Mouse (Mus musculus): ENCODE measurements around the gene Prickle1. TPM values are rescaled to one million over a fixed set of nuclear protein-coding genes. Genes with fewer than 3 reads are reported as not detected.

The Prickle1 gene
- polyA plus RNA-seq (2016; fragmentation: Nextera tagmentation; extraction: Ambion mirVana): 56.5 and 61.5 TPM in 2 replicates

DNA sequence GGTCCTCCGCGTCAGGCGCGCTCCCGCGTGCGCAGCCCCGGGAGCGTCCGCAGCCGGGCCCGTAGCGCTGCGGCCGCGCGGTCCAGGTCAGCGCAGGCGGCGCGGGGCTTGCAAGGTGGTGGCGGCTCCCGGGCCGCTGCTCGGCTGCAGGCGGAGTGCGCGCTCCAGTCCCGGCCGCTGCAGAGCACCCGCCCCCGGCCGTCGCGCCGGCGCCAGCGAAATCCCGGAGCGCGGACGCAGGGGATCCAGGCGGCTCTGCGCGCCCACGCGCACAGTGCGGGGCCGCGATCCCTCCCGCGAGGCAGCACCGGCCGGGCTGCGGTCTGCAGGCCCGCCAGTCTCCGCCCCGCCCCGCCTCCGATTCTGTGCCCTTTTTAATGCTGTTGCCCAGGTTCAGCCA, at the start of gene Prickle1:
Gene Prickle1 (minus strand): TSS at position 146 of the 400 bp plus-strand sequence.
- ATAC-seq (ENCODE audit: insufficient number of reproducible peaks, insufficient read depth, low FRiP score, low TSS enrichment, low read depth): peak; percentile 94
- Histone ChIP-seq H3K4me2 (peak within 1 kb of the TSS; percentile 73), H3K36me3 (no peaks in the 10 kb centered on the region), H3K4me1 (replicated peaks) (peaks cover 46% of the 10 kb centered on the region), H3K9ac (replicated peaks) (peak within 1 kb of the TSS; percentile 98), H3K27ac (peak within 1 kb of the TSS; percentile 98), H3K27me3 (no peaks in the 10 kb centered on the region), H3K4me3 (replicated peaks) (peak within 1 kb of the TSS; percentile 95), H3K9me3 (no peaks in the 10 kb centered on the region)
- 0% methylated on average over 60 of the region's 60 CpGs for WGBS

DNA sequence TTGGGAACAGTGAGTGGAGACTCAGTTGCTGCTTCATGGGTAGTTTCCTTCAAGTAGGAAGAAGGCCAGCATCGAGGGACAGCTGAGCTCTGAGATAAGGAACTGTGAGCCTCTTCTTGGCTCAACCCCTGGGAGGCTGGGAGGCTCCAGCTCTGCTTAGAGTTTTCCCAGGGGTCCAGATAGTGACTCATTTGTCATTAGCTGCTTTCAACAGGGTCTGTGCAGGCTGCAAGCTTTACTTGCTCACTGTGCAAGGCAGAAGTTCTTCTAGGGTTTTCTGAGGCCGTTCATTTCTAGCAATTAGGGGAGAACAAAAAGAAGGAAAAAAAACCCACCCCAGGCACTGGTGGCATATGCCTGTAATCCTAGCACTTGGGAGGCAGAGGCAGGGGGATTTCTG, 44.5 kb upstream of the Prickle1 start:
- Histone ChIP-seq H3K4me2 (no peak overlapping the region), H3K9ac (replicated peaks) (no peak overlapping the region), H3K4me3 (replicated peaks) (no peak overlapping the region), H3K27ac (no peak overlapping the region), H3K36me3 (no peaks in the 10 kb centered on the region), H3K27me3 (peaks cover 2% of the 10 kb centered on the region; the same call in 1 of the 2 replicates), H3K4me1 (replicated peaks) (peaks cover 8% of the 10 kb centered on the region; the same call in 1 of the 2 replicates), H3K9me3 (peaks cover 8% of the 10 kb centered on the region; the same call in 1 of the 2 replicates)
- WGBS: 84% methylated on average over 2 of the region's 2 CpGs
- ATAC-seq (ENCODE audit: insufficient number of reproducible peaks, insufficient read depth, low FRiP score, low TSS enrichment, low read depth): no peak

DNA sequence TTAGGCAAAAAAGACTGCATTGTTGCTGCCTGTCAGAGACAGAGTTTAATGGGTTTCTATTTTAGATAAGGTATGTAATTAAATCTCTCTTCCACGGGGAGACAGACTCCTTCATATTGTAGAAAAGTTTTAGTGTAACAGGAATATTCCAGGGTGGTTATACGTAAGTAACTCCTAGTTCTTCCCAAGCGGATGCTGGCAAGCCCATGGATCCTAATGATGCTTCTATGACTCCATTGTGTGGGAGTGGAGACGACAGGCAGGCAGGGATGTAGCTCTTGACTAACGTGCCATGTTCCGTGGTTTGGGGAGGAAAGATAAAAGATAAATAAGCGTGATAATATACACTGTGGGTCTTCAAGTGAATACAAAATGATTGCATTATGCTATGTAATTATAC, 41.3 kb upstream of the Prickle1 start:
- Histone ChIP-seq H3K9ac (replicated peaks) (no peak overlapping the region), H3K27me3 (peaks cover 2% of the 10 kb centered on the region; the same call in 1 of the 2 replicates), H3K4me3 (replicated peaks) (no peak overlapping the region), H3K27ac (no peak overlapping the region), H3K9me3 (peaks cover 8% of the 10 kb centered on the region; the same call in 1 of the 2 replicates), H3K4me1 (replicated peaks) (peaks cover 4% of the 10 kb centered on the region), H3K4me2 (no peak overlapping the region), H3K36me3 (no peaks in the 10 kb centered on the region)
- WGBS: 82% methylated on average over 7 of the region's 7 CpGs
- ATAC-seq (ENCODE audit: insufficient number of reproducible peaks, insufficient read depth, low FRiP score, low TSS enrichment, low read depth): no peak

DNA sequence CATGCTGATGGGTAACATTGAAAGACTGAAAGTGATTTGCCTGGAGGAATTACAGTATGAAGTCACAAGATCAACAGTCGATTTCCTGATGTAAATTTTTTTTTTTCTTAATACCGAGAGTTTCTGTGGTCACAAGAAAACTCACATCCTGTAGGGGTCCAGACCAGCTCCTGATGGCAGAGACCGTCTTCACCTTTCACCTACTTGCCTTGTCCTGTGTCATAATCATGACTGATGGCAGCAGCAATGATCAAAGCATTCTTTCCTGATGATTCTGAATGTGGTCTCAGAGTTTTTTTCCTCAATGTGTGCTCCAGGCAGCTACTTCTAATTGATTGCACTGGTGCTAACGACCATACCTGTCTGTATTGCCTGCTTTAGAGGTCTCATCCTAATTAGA, 39.9 kb upstream of the Prickle1 start:
- ATAC-seq (ENCODE audit: insufficient number of reproducible peaks, insufficient read depth, low FRiP score, low TSS enrichment, low read depth): no peak
- H3K4me3 ChIP-seq (replicated peaks): no peak overlapping the region
- 20% methylated on average over 4 of the region's 4 CpGs for WGBS
- no peaks in the 10 kb centered on the region for H3K36me3 ChIP-seq
- no peak overlapping the region for H3K27ac ChIP-seq
- H3K9ac ChIP-seq (replicated peaks): no peak overlapping the region
- peaks cover 2% of the 10 kb centered on the region; the same call in 1 of the 2 replicates for H3K27me3 ChIP-seq
- no peak overlapping the region for H3K4me2 ChIP-seq
- H3K9me3 ChIP-seq: peaks cover 8% of the 10 kb centered on the region; the same call in 1 of the 2 replicates
- peaks cover 13% of the 10 kb centered on the region for H3K4me1 ChIP-seq (replicated peaks)

DNA sequence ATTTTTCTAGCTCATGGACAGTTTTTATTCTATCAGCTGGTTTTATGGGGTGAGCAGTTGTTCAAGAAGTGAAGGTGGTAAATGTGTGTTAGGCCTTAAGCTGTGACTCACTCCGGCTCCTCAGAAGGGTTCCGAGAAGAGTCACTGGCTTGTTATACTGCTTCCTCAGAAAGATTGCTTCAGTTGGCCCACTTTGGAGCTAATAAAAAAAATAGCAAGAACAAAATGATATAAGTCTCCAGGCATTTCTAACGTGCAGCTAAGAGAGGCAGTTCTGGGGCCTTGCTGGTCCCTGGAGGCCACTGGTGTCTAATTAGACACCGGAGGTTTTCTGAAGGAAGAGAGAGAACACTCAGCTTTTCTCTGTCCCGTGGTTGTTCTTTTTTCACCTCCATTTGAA, 38.8 kb upstream of the Prickle1 start:
- Histone ChIP-seq H3K27ac (no peak overlapping the region), H3K9me3 (peaks cover 8% of the 10 kb centered on the region; the same call in 1 of the 2 replicates), H3K4me3 (replicated peaks) (no peak overlapping the region), H3K36me3 (no peaks in the 10 kb centered on the region), H3K9ac (replicated peaks) (no peak overlapping the region), H3K4me2 (no peak overlapping the region), H3K4me1 (replicated peaks) (peaks cover 24% of the 10 kb centered on the region), H3K27me3 (peaks cover 2% of the 10 kb centered on the region; the same call in 1 of the 2 replicates)
- 59% methylated on average over 5 of the region's 5 CpGs for WGBS
- ATAC-seq (ENCODE audit: insufficient number of reproducible peaks, insufficient read depth, low FRiP score, low TSS enrichment, low read depth): no peak

DNA sequence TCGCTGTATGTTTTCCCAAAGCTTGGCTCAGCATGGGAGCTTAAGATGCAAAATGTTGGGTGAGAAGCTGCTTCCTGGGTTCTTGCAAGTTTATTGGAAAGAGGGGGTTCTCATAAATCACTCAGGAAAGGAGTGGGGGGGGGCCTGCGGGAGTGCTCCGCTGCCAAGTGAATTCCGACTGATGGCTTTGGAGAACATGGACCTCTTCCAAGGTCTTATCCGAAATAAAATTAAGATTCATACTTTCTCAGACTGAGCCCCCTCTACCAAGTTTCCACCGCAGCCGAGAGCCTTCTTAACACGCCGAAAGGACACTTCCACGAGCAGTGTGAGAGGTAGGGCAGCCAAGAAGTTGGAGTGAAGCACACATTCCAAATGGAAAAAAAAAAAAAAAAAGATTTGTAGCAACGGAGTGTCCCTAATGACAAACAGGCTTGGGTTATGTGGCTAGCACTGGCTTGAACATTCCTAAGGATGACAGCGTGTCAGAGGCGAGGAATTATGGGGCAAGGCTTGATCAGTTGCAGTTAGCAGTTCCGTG, 34.4 kb upstream of the Prickle1 start:
- no peak overlapping the region for H3K27ac ChIP-seq
- H3K9me3 ChIP-seq: no peaks in the 10 kb centered on the region
- peaks cover 29% of the 10 kb centered on the region for H3K4me1 ChIP-seq (replicated peaks)
- no peak overlapping the region for H3K4me3 ChIP-seq (replicated peaks)
- no peak overlapping the region for H3K9ac ChIP-seq (replicated peaks)
- H3K4me2 ChIP-seq: no peak overlapping the region
- H3K36me3 ChIP-seq: no peaks in the 10 kb centered on the region
- no peaks in the 10 kb centered on the region for H3K27me3 ChIP-seq
- WGBS: 47% methylated on average over 14 of the region's 14 CpGs
- no peak for ATAC-seq (ENCODE audit: insufficient number of reproducible peaks, insufficient read depth, low FRiP score, low TSS enrichment, low read depth)

DNA sequence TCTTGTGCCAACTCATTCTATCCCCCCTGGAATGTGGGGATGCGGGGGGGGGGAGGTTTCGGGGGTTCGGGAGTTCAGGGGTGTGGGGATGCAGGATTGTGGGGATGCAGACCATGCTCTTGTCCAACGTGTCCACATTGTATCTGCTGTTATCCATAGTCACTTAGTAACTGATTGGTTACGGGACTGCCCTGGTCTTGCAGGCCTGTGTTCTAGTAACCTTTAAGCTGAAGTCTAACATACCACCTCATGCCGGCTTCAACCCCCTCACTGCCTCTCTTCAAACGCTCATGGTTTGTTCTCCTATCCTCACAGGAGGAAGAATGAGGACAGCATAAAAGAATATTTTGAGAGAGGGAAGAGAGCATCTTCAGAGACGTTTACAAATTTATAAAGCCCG, 33.5 kb upstream of the Prickle1 start:
- H3K27me3 ChIP-seq: no peaks in the 10 kb centered on the region
- H3K4me3 ChIP-seq (replicated peaks): no peak overlapping the region
- no peak overlapping the region for H3K27ac ChIP-seq
- H3K4me2 ChIP-seq: no peak overlapping the region
- H3K36me3 ChIP-seq: no peaks in the 10 kb centered on the region
- peaks cover 29% of the 10 kb centered on the region for H3K4me1 ChIP-seq (replicated peaks)
- no peak for ATAC-seq (ENCODE audit: insufficient number of reproducible peaks, insufficient read depth, low FRiP score, low TSS enrichment, low read depth)
- whole genome bisulfite sequencing: 94% methylated on average over 9 of the region's 9 CpGs
- H3K9ac ChIP-seq (replicated peaks): no peak overlapping the region
- no peaks in the 10 kb centered on the region for H3K9me3 ChIP-seq

DNA sequence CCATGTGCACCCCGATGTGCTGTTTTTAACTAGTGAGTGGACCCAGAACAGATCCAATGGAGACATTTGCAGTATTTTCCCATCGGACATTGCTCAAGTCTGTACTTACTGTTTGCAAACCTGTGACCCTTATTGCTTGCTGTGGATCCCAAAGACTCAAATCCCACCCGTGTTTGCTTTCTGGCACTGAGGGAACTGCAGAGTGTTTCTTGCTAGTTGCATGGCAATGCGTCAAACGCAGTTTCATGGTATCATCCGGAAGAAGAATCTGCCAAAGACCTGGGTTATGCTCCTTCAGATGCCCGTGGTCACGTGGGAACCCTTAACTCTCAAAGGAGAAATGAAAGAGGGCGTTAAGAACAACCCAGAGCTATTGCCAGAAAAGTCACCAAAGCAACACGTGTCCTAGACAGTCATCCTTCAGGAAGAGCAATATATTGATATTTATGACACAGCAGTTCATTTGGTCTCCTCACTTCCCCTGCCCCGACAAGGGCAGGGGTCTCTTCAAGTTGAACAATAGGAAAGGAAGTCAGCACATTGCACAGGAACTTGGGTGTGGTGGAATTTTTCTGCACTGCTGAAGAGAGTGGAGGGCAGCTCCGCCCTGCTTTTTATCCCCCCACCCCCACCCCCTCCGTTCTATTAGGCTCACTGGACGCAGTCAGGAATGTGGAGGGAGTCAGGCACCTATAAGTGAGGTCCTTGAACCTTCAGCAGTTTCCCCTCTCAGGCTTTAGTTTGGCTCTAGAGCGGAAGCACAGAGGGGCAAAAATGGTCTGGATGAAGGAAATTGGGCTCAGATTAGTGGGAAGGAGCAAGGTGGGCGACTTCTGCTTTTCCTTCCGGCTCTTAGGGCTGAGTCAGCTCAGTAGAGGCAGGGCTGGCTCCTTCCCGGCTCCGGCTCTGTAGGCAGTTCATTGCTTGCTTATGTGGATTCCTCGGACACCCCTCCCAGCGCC, 32.4 kb upstream of the Prickle1 start:
- no peak overlapping the region for H3K9ac ChIP-seq (replicated peaks)
- no peaks in the 10 kb centered on the region for H3K36me3 ChIP-seq
- H3K4me1 ChIP-seq (replicated peaks): peaks cover 30% of the 10 kb centered on the region
- H3K4me2 ChIP-seq: no peak overlapping the region
- ATAC-seq (ENCODE audit: insufficient number of reproducible peaks, insufficient read depth, low FRiP score, low TSS enrichment, low read depth): no peak
- no peak overlapping the region for H3K27ac ChIP-seq
- 74% methylated on average over 21 of the region's 21 CpGs for WGBS
- no peaks in the 10 kb centered on the region for H3K27me3 ChIP-seq
- no peaks in the 10 kb centered on the region for H3K9me3 ChIP-seq
- no peak overlapping the region for H3K4me3 ChIP-seq (replicated peaks)

DNA sequence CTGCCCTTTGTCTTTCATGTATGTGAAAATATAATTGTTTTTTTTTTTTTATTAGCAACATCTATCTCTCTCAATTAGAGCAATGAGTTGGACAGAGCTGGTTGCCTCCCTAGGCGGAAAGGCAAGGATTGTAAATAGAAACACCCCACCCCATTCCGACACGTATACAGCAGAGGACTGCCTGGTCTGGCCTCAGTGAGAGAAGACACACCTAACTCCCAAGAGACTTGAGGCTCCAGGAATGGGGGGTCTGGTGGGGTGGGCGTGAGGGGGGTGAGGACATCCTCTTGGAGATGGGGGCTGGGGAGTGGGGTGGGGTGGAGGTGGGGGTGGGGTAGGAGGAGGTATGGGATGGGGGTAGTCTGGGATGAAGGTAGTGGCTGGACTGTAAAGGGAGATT, 23.9 kb upstream of the Prickle1 start:
- ATAC-seq (ENCODE audit: insufficient number of reproducible peaks, insufficient read depth, low FRiP score, low TSS enrichment, low read depth): no peak
- H3K4me1 ChIP-seq (replicated peaks): peaks cover 41% of the 10 kb centered on the region
- no peaks in the 10 kb centered on the region; the same call in 1 of the 2 replicates for H3K27me3 ChIP-seq
- WGBS: 32% methylated on average over 3 of the region's 4 CpGs
- no peak overlapping the region for H3K4me3 ChIP-seq (replicated peaks)
- no peaks in the 10 kb centered on the region for H3K36me3 ChIP-seq
- no peak overlapping the region for H3K9ac ChIP-seq (replicated peaks)
- H3K27ac ChIP-seq: no peak overlapping the region
- peaks cover 8% of the 10 kb centered on the region for H3K9me3 ChIP-seq
- H3K4me2 ChIP-seq: no peak overlapping the region

DNA sequence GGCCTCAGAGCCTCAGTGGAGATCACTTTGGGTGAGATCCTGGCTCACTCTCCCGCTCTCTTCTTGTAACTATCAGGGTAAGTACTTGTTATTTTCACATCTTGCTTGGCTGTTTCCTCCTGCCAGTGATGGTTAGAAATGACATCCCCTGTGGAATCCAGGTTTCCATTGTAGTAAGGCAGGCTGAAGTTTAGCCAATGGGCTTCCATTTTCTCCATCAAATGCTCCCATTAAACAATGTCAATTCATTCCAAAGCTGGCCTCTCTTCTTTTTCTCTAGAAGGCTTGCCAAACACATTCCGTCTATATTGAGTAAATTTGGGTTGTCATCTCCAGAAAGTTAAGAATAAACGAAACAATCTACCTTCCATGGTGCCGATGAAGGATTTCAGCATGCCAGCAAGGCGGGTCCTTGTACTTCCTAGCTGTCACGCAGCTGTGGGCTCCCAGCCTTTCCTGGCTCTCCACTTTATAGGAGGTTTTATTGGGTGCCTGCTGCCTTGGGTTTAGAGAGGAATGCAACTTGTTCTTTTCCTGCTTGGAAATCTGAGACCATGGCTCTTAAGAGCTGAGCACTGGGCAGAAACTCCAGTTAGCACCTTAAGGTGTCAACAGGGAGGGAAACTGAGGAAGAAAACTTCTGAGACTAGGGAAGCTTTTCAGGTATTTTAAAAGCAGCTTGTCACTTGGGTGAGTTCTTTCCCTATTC, 22.9 kb upstream of the Prickle1 start:
- WGBS: 29% methylated on average over 6 of the region's 6 CpGs
- Histone ChIP-seq H3K27ac (peak overlapping the region; percentile 31), H3K36me3 (no peaks in the 10 kb centered on the region), H3K27me3 (no peaks in the 10 kb centered on the region; the same call in 1 of the 2 replicates), H3K9ac (replicated peaks) (no peak overlapping the region), H3K4me1 (replicated peaks) (peaks cover 49% of the 10 kb centered on the region), H3K4me2 (peak overlapping the region; percentile 43), H3K4me3 (replicated peaks) (0 out of 2 replicates have a peak overlapping the region, but pooled peaks have one; percentile 1), H3K9me3 (peaks cover 8% of the 10 kb centered on the region)
- peak; percentile 59; the same call in 1 of the 2 replicates for ATAC-seq (ENCODE audit: insufficient number of reproducible peaks, insufficient read depth, low FRiP score, low TSS enrichment, low read depth)

DNA sequence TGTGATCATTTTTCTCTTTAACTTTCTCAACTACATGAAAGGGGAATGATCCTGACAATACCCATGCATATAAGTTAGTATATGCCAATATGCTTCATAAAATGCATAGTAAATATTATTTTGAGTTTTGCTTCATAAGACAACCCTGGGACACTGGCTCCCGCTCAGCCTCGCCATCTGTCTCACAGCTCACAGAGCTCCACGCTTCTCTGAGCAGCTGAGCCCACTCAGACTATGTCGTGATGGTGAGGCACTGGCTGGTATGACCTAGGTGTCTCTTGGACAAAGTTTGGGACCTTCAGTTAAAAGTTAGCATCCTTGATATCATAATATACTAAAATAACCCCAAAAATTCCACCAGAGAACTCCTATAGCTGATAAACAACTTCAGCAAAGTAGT, 20.6 kb upstream of the Prickle1 start:
- WGBS: 97% methylated on average over 4 of the region's 4 CpGs

More for the DNA sequence above, 20.6 kb upstream of the Prickle1 start:
- Histone ChIP-seq H3K4me2 (no peak overlapping the region), H3K36me3 (no peaks in the 10 kb centered on the region), H3K27me3 (no peaks in the 10 kb centered on the region; the same call in 1 of the 2 replicates), H3K4me3 (replicated peaks) (no peak overlapping the region), H3K9me3 (peaks cover 8% of the 10 kb centered on the region), H3K4me1 (replicated peaks) (peaks cover 44% of the 10 kb centered on the region), H3K27ac (no peak overlapping the region), H3K9ac (replicated peaks) (no peak overlapping the region)
- no peak for ATAC-seq (ENCODE audit: insufficient number of reproducible peaks, insufficient read depth, low FRiP score, low TSS enrichment, low read depth)

Measured in limb, embryonic 12.5 days (tissue).